Mouse (Mus musculus) embryonic fibroblast, embryonic 13.5 days (primary cell): ENCODE results near the gene Pdcd1lg2.

ENCODE experiments used
- CTCF ChIP-seq: IDR thresholded peaks from 2 replicates; pipeline ENCODE4 v1.5.1; 2011; ENCODE audit warnings: mild to moderate bottlenecking, control low read depth, low read length, moderate library complexity, borderline replicate concordance; ENCODE audit not compliant: insufficient read depth
- POLR2A ChIP-seq: IDR thresholded peaks from 2 replicates; pipeline ENCODE4 v1.6.1; 2011; ENCODE audit warnings: low read depth, mild to moderate bottlenecking, control low read depth, low read length, moderate library complexity

- TF ChIP-seq CTCF (no peak), POLR2A (no peak)
Measured at GRCm38 (mm10) chr19:29419506-29419905, 8.8 kb downstream of the Pdcd1lg2 start.
